Mouse (Mus musculus): Measurements from ENCODE around the gene Nfe2. TPM values are rescaled to one million over a fixed set of nuclear protein-coding genes. Genes with fewer than 3 reads are reported as not detected.

Gene Nfe2
- total and polyA plus RNA-seq, 3 experiments, result 0.86 to 2.0 (median 1.6) TPM

- Histone ChIP-seq H3K36me3 (ENCODE audit: control insufficient read depth, insufficient read depth, low read length) (no peaks in the 10 kb centered on the region), H3K4me3 (no peak overlapping the region), H3K27me3 (ENCODE audit: control insufficient read depth, insufficient read depth, low read length) (no peaks in the 10 kb centered on the region), H3K79me2 (replicated peaks; ENCODE audit: control insufficient read depth, insufficient read depth, low read length) (no peaks in the 10 kb centered on the region), H3K27ac (no peak overlapping the region), H3K4me1 (ENCODE audit: control insufficient read depth, insufficient read depth, low read length) (peaks cover 4% of the 10 kb centered on the region), H3K9ac (ENCODE audit: low read depth, low read length) (no peak overlapping the region)
- WGBS, result 28% methylated on average over 1 of the region's 1 CpGs
- no peak for TF ChIP-seq POLR2A (IDR thresholded peaks at IDR 0.05; ENCODE audit: insufficient read depth, low read depth, low read length)
- no peak for TF ChIP-seq CTCF (IDR thresholded peaks at IDR 0.05)
- no peak for TF ChIP-seq EP300 (IDR thresholded peaks at IDR 0.05; ENCODE audit: insufficient read depth, low read depth, low read length)
- intact Hi-C loops (cut with DNase I), result no loop called here
- DNase-seq, result no peak
These were observed 1.8 kb upstream of the Nfe2 start for GRCm38 (mm10) chr15:103259989-103260388.

GRCm38 (mm10) chr15:103259162-103259561, 959 bp upstream of the Nfe2 start:
- H3K79me2 ChIP-seq (replicated peaks; ENCODE audit: control insufficient read depth, insufficient read depth, low read length), result no peaks in the 10 kb centered on the region
- intact Hi-C loops (cut with DNase I), result no loop called here
- no peak overlapping the region for H3K4me3 ChIP-seq
- 85% methylated on average over 5 of the region's 5 CpGs for WGBS
- H3K27me3 ChIP-seq (ENCODE audit: control insufficient read depth, insufficient read depth, low read length), result no peaks in the 10 kb centered on the region
- no peak overlapping the region for H3K9ac ChIP-seq (ENCODE audit: low read depth, low read length)
- H3K4me1 ChIP-seq (ENCODE audit: control insufficient read depth, insufficient read depth, low read length), result peaks cover 4% of the 10 kb centered on the region
- TF ChIP-seq EP300 (IDR thresholded peaks at IDR 0.05; ENCODE audit: insufficient read depth, low read depth, low read length) (no peak), CTCF (IDR thresholded peaks at IDR 0.05) (no peak), POLR2A (IDR thresholded peaks at IDR 0.05; ENCODE audit: insufficient read depth, low read depth, low read length) (no peak)
- DNase-seq, result no peak
- H3K27ac ChIP-seq, result no peak overlapping the region
- no peaks in the 10 kb centered on the region for H3K36me3 ChIP-seq (ENCODE audit: control insufficient read depth, insufficient read depth, low read length)

- Histone ChIP-seq H3K27me3 (ENCODE audit: control insufficient read depth, insufficient read depth, low read length) (no peaks in the 10 kb centered on the region), H3K4me1 (ENCODE audit: control insufficient read depth, insufficient read depth, low read length) (peaks cover 4% of the 10 kb centered on the region), H3K36me3 (ENCODE audit: control insufficient read depth, insufficient read depth, low read length) (no peaks in the 10 kb centered on the region), H3K4me3 (no peak overlapping the region), H3K27ac (no peak overlapping the region), H3K9ac (ENCODE audit: low read depth, low read length) (no peak overlapping the region), H3K79me2 (replicated peaks; ENCODE audit: control insufficient read depth, insufficient read depth, low read length) (no peaks in the 10 kb centered on the region)
- WGBS, result 95% methylated on average over 6 of the region's 6 CpGs
- DNase-seq, result no peak
- intact Hi-C loops (cut with DNase I), result no loop called here
- TF ChIP-seq EP300 (IDR thresholded peaks at IDR 0.05; ENCODE audit: insufficient read depth, low read depth, low read length), result no peak
- no peak for TF ChIP-seq CTCF (IDR thresholded peaks at IDR 0.05)
- TF ChIP-seq POLR2A (IDR thresholded peaks at IDR 0.05; ENCODE audit: insufficient read depth, low read depth, low read length), result no peak
These were observed 1.8 kb downstream of the Nfe2 start for GRCm38 (mm10) chr15:103256210-103256986.

- peaks cover 4% of the 10 kb centered on the region for H3K4me1 ChIP-seq (ENCODE audit: control insufficient read depth, insufficient read depth, low read length)
- no peaks in the 10 kb centered on the region for H3K36me3 ChIP-seq (ENCODE audit: control insufficient read depth, insufficient read depth, low read length)
- TF ChIP-seq CTCF (IDR thresholded peaks at IDR 0.05), result peak; percentile 37
- TF ChIP-seq EP300 (IDR thresholded peaks at IDR 0.05; ENCODE audit: insufficient read depth, low read depth, low read length), result no peak
- TF ChIP-seq POLR2A (IDR thresholded peaks at IDR 0.05; ENCODE audit: insufficient read depth, low read depth, low read length), result no peak
- intact Hi-C loops (cut with DNase I), result no loop called here
- no peak overlapping the region for H3K27ac ChIP-seq
- no peaks in the 10 kb centered on the region for H3K27me3 ChIP-seq (ENCODE audit: control insufficient read depth, insufficient read depth, low read length)
- H3K79me2 ChIP-seq (replicated peaks; ENCODE audit: control insufficient read depth, insufficient read depth, low read length), result no peaks in the 10 kb centered on the region
- 2% methylated on average over 25 of the region's 25 CpGs for WGBS
- H3K9ac ChIP-seq (ENCODE audit: low read depth, low read length), result peak overlapping the region; percentile 45
- H3K4me3 ChIP-seq, result peak overlapping the region; percentile 38
- peak; percentile 47 to 53 for DNase-seq
These were observed 3.0 kb downstream of the Nfe2 start for GRCm38 (mm10) chr15:103255169-103255568.

GRCm38 (mm10) chr15:103253352-103253751, 4.9 kb downstream of the Nfe2 start:
- H3K36me3 ChIP-seq (ENCODE audit: control insufficient read depth, insufficient read depth, low read length), result no peaks in the 10 kb centered on the region
- H3K9ac ChIP-seq (ENCODE audit: low read depth, low read length), result no peak overlapping the region
- H3K27me3 ChIP-seq (ENCODE audit: control insufficient read depth, insufficient read depth, low read length), result no peaks in the 10 kb centered on the region
- DNase-seq, result no peak
- 100% methylated on average over 1 of the region's 1 CpGs for WGBS
- intact Hi-C loops (cut with DNase I), result no loop called here
- TF ChIP-seq POLR2A (IDR thresholded peaks at IDR 0.05; ENCODE audit: insufficient read depth, low read depth, low read length) (no peak), EP300 (IDR thresholded peaks at IDR 0.05; ENCODE audit: insufficient read depth, low read depth, low read length) (no peak), CTCF (IDR thresholded peaks at IDR 0.05) (no peak)
- H3K27ac ChIP-seq, result no peak overlapping the region
- no peaks in the 10 kb centered on the region for H3K79me2 ChIP-seq (replicated peaks; ENCODE audit: control insufficient read depth, insufficient read depth, low read length)
- peaks cover 4% of the 10 kb centered on the region for H3K4me1 ChIP-seq (ENCODE audit: control insufficient read depth, insufficient read depth, low read length)
- no peak overlapping the region for H3K4me3 ChIP-seq

GRCm38 (mm10) chr15:103252660-103253059, 5.5 kb downstream of the Nfe2 start:
- no peak for DNase-seq
- intact Hi-C loops (cut with DNase I), result no loop called here
- TF ChIP-seq POLR2A (IDR thresholded peaks at IDR 0.05; ENCODE audit: insufficient read depth, low read depth, low read length), result no peak
- TF ChIP-seq CTCF (IDR thresholded peaks at IDR 0.05), result no peak
- no peak for TF ChIP-seq EP300 (IDR thresholded peaks at IDR 0.05; ENCODE audit: insufficient read depth, low read depth, low read length)
- Histone ChIP-seq H3K36me3 (ENCODE audit: control insufficient read depth, insufficient read depth, low read length) (no peaks in the 10 kb centered on the region), H3K27me3 (ENCODE audit: control insufficient read depth, insufficient read depth, low read length) (no peaks in the 10 kb centered on the region), H3K4me1 (ENCODE audit: control insufficient read depth, insufficient read depth, low read length) (no peaks in the 10 kb centered on the region; the same call in 1 of the 2 replicates), H3K4me3 (no peak overlapping the region), H3K79me2 (replicated peaks; ENCODE audit: control insufficient read depth, insufficient read depth, low read length) (no peaks in the 10 kb centered on the region), H3K9ac (ENCODE audit: low read depth, low read length) (no peak overlapping the region), H3K27ac (no peak overlapping the region)
- WGBS, result 71% methylated on average over 3 of the region's 3 CpGs

Data from heart, adult 2 months (tissue).